Comparison of ENCODE assay signal across 8 mouse cellular contexts in genomic region chr9:57074822-57075603, GRCm38 (mm10). TPM values are rescaled to one million over a fixed set of nuclear protein-coding genes. Genes with fewer than 3 reads are reported as not detected.
DNase-seq lines count a peak whose midpoint lies in the region; ATAC-seq and TF ChIP-seq lines count a peak whose summit lies in the region.

No protein-coding gene starts in this region.

- no peaks in the 10 kb centered on the region for H3K27me3 ChIP-seq in intestine, embryonic 16.5 days (replicated peaks; ENCODE audit: control insufficient read depth, insufficient read depth, low read length)
- no peaks in the 10 kb centered on the region for H3K27me3 ChIP-seq in limb, embryonic 14.5 days (ENCODE audit: control insufficient read depth, insufficient read depth, low read length)
- no peaks in the 10 kb centered on the region for H3K27me3 ChIP-seq in midbrain, postnatal 0 days (ENCODE audit: insufficient read depth, low read length)
- H3K27me3 ChIP-seq in stomach, embryonic 14.5 days (ENCODE audit: control insufficient read depth, insufficient read depth, low read length), result no peaks in the 10 kb centered on the region

- peak; percentile 67 for DNase-seq in layer of hippocampus, adult 11-12 months (ENCODE audit: low spot score)
- DNase-seq in layer of hippocampus, postnatal 14 days (ENCODE audit: low spot score in 2 of 2), result no peak
- peak; percentile 75 for DNase-seq in embryo, embryonic 10 days (ENCODE audit: low spot score)
- DNase-seq in gastrocnemius, postnatal 25 days, result peak; percentile 76
- peak; percentile 70 for DNase-seq in limb, embryonic 14.5 days (ENCODE audit: low spot score)
- DNase-seq in midbrain, postnatal 0 days (ENCODE audit: low spot score), result peak; percentile 71

- H3K4me2 ChIP-seq in intestine, embryonic 16.5 days (ENCODE audit: low read depth, low read length), result peak overlapping the region; percentile 93
- peak overlapping the region; percentile 74 for H3K4me2 ChIP-seq in limb, embryonic 14.5 days (replicated peaks; ENCODE audit: low read depth, low read length, severe bottlenecking)
- H3K4me2 ChIP-seq in midbrain, postnatal 0 days (ENCODE audit: low read depth, low read length, poor library complexity, severe bottlenecking), result peak overlapping the region; percentile 86
- H3K4me2 ChIP-seq in stomach, embryonic 14.5 days (replicated peaks; ENCODE audit: low read depth, low read length), result peak overlapping the region; percentile 98

- peak overlapping the region; percentile 86 for H3K27ac ChIP-seq in intestine, embryonic 16.5 days (ENCODE audit: low read length)
- peak overlapping the region; percentile 90 for H3K27ac ChIP-seq in limb, embryonic 14.5 days (replicated peaks; ENCODE audit: low read depth, low read length)
- peak overlapping the region; percentile 68 for H3K27ac ChIP-seq in midbrain, postnatal 0 days (ENCODE audit: low read depth, low read length)
- H3K27ac ChIP-seq in stomach, embryonic 14.5 days (ENCODE audit: low read length), result peak overlapping the region; percentile 98

- no peak for TF ChIP-seq CTCF in midbrain, postnatal 0 days (IDR thresholded peaks at IDR 0.05)

- ATAC-seq in intestine, embryonic 16.5 days, result no peak
- ATAC-seq in limb, embryonic 14.5 days (ENCODE audit: low FRiP score, low read depth), result no peak
- ATAC-seq in midbrain, postnatal 0 days (ENCODE audit: low FRiP score), result no peak
- no peak for ATAC-seq in stomach, embryonic 14.5 days (ENCODE audit: insufficient number of reproducible peaks, insufficient read depth, low FRiP score, low read depth)

- H3K36me3 ChIP-seq in intestine, embryonic 16.5 days (ENCODE audit: control insufficient read depth, insufficient read depth, low read length), result no peaks in the 10 kb centered on the region
- H3K36me3 ChIP-seq in limb, embryonic 14.5 days (ENCODE audit: control insufficient read depth, insufficient read depth, low read length), result no peaks in the 10 kb centered on the region
- no peaks in the 10 kb centered on the region for H3K36me3 ChIP-seq in midbrain, postnatal 0 days (ENCODE audit: insufficient read depth, low read length)
- no peaks in the 10 kb centered on the region for H3K36me3 ChIP-seq in stomach, embryonic 14.5 days (ENCODE audit: control insufficient read depth, insufficient read depth, low read length)

- 3% methylated on average over 17 of the region's 17 CpGs for WGBS in intestine, embryonic 16.5 days
- 5% methylated on average over 17 of the region's 17 CpGs for WGBS in limb, embryonic 14.5 days
- 5% methylated on average over 17 of the region's 17 CpGs for WGBS in midbrain, postnatal 0 days
- WGBS in stomach, embryonic 14.5 days, result 6% methylated on average over 17 of the region's 17 CpGs

- TF ChIP-seq POLR2A in limb, embryonic 14.5 days (IDR thresholded peaks at IDR 0.05; ENCODE audit: borderline replicate concordance, extremely low read depth, insufficient read depth, insufficient read length), result no peak

- peak overlapping the region; percentile 98 for H3K4me3 ChIP-seq in intestine, embryonic 16.5 days (ENCODE audit: low read length)
- peak overlapping the region; percentile 98 for H3K4me3 ChIP-seq in limb, embryonic 14.5 days (replicated peaks; ENCODE audit: low read length)
- peak overlapping the region; percentile 96 for H3K4me3 ChIP-seq in midbrain, postnatal 0 days (ENCODE audit: low read depth, low read length)
- peak overlapping the region; percentile 74 for H3K4me3 ChIP-seq in stomach, embryonic 14.5 days (ENCODE audit: low read depth, low read length)

- H3K4me1 ChIP-seq in intestine, embryonic 16.5 days (ENCODE audit: control insufficient read depth, insufficient read depth, low read length), result peaks cover 24% of the 10 kb centered on the region
- H3K4me1 ChIP-seq in limb, embryonic 14.5 days (ENCODE audit: control insufficient read depth, insufficient read depth, low read length), result peaks cover 23% of the 10 kb centered on the region
- peaks cover 15% of the 10 kb centered on the region; the same call in 1 of the 2 replicates for H3K4me1 ChIP-seq in midbrain, postnatal 0 days (ENCODE audit: insufficient read depth, low read length)
- H3K4me1 ChIP-seq in stomach, embryonic 14.5 days (ENCODE audit: control insufficient read depth, insufficient read depth, low read length), result peaks cover 14% of the 10 kb centered on the region; the same call in 1 of the 2 replicates

- H3K9ac ChIP-seq in intestine, embryonic 16.5 days (ENCODE audit: low read depth, low read length), result peak overlapping the region; percentile 80
- H3K9ac ChIP-seq in limb, embryonic 14.5 days (ENCODE audit: low read depth, low read length, severe bottlenecking), result 0 out of 2 replicates have a peak overlapping the region, but pooled peaks have one; percentile 4
- peak overlapping the region; percentile 42; the same call in 1 of the 2 replicates for H3K9ac ChIP-seq in midbrain, postnatal 0 days (replicated peaks; ENCODE audit: low read length, poor library complexity, severe bottlenecking)
- H3K9ac ChIP-seq in stomach, embryonic 14.5 days (replicated peaks; ENCODE audit: low read depth, low read length), result peak overlapping the region; percentile 69; the same call in 1 of the 2 replicates

- H3K9me3 ChIP-seq in intestine, embryonic 16.5 days (ENCODE audit: control insufficient read depth, low read length), result no peaks in the 10 kb centered on the region
- H3K9me3 ChIP-seq in limb, embryonic 14.5 days (ENCODE audit: control insufficient read depth, low read length), result no peaks in the 10 kb centered on the region
- H3K9me3 ChIP-seq in midbrain, postnatal 0 days (ENCODE audit: low read length), result no peaks in the 10 kb centered on the region
- H3K9me3 ChIP-seq in stomach, embryonic 14.5 days (ENCODE audit: control insufficient read depth, low read depth, low read length), result no peaks in the 10 kb centered on the region

RNA-seq across cellular contexts. Expression of gene Sin3a, which starts 3.2 kb away (rescaled TPM):
- total RNA-seq in layer of hippocampus, postnatal 14 days (2021), result 10 to 100 TPM; 27.3 to 29.7 TPM
- 10 to 100 TPM; 12.5 to 19.6 TPM for total RNA-seq in gastrocnemius, postnatal 25 days (2021)
- polyA plus RNA-seq in intestine, embryonic 16.5 days (2015; fragmentation: Nextera tagmentation; extraction: Ambion mirVana), result 22.4 and 23.3 TPM in 2 replicates
- polyA plus RNA-seq in limb, embryonic 14.5 days (2012; rRNA removed), result 77.0 and 121 TPM in 2 replicates
- 35.7 and 39.0 TPM in 2 replicates for polyA plus RNA-seq in limb, embryonic 14.5 days (2014; fragmentation: Nextera tagmentation; extraction: Ambion mirVana)
- 46.7 and 85.7 TPM in 2 replicates for total RNA-seq in midbrain, postnatal 0 days (2014; rRNA removed)
- polyA plus RNA-seq in midbrain, postnatal 0 days (2015; fragmentation: Nextera tagmentation; extraction: Ambion mirVana), result 13.4 and 14.6 TPM in 2 replicates
- 42.7 and 46.4 TPM in 2 replicates for polyA plus RNA-seq in stomach, embryonic 14.5 days (2014; fragmentation: Nextera tagmentation; extraction: Ambion mirVana)

RNA-seq across cellular contexts. Expression of gene Man2c1, which starts 55.5 kb away (rescaled TPM):
- 100 to 1,000 TPM; 117 to 132 TPM for total RNA-seq in layer of hippocampus, postnatal 14 days (2021)
- total RNA-seq in gastrocnemius, postnatal 25 days (2021), result 10 to 100 TPM; 27.6 to 29.0 TPM
- 45.4 and 52.7 TPM in 2 replicates for polyA plus RNA-seq in intestine, embryonic 16.5 days (2015; fragmentation: Nextera tagmentation; extraction: Ambion mirVana)
- 177 and 268 TPM in 2 replicates for polyA plus RNA-seq in limb, embryonic 14.5 days (2012; rRNA removed)
- polyA plus RNA-seq in limb, embryonic 14.5 days (2014; fragmentation: Nextera tagmentation; extraction: Ambion mirVana), result 41.3 and 46.7 TPM in 2 replicates
- 161 and 186 TPM in 2 replicates for total RNA-seq in midbrain, postnatal 0 days (2014; rRNA removed)
- 69.9 and 79.3 TPM in 2 replicates for polyA plus RNA-seq in midbrain, postnatal 0 days (2015; fragmentation: Nextera tagmentation; extraction: Ambion mirVana)
- polyA plus RNA-seq in stomach, embryonic 14.5 days (2014; fragmentation: Nextera tagmentation; extraction: Ambion mirVana), result 43.7 and 45.3 TPM in 2 replicates

Comparison
In these comparisons a context has a peak if more than half of its experiments do, and no peak if none do; other contexts are left out.
1. DNase-seq: peak in layer of hippocampus, adult 11-12 months (single experiment), embryo, embryonic 10 days (single experiment), gastrocnemius, postnatal 25 days (single experiment), limb, embryonic 14.5 days (single experiment) and midbrain, postnatal 0 days (single experiment); none in layer of hippocampus, postnatal 14 days (0 of 2).
2. H3K9ac ChIP-seq: peak in every context shown above with its lines; median percentile 80 in intestine, embryonic 16.5 days; 69 in stomach, embryonic 14.5 days; 42 in midbrain, postnatal 0 days; 4 in limb, embryonic 14.5 days.
3. Peak in every context shown above with its lines, with median percentiles within 50 percentile points of each other: H3K27ac ChIP-seq, H3K4me2 ChIP-seq and H3K4me3 ChIP-seq.